Mouse (Mus musculus): ENCODE data around the gene Numb. TPM values are rescaled to one million over a fixed set of nuclear protein-coding genes. Genes with fewer than 3 reads are reported as not detected.
A peak's percentile ranks its signal among the peaks of the same experiment; 100 is the strongest.

The Numb gene
- total RNA-seq, 2 experiments from 2014 or later, result 16.4 to 16.7 TPM

DNA sequence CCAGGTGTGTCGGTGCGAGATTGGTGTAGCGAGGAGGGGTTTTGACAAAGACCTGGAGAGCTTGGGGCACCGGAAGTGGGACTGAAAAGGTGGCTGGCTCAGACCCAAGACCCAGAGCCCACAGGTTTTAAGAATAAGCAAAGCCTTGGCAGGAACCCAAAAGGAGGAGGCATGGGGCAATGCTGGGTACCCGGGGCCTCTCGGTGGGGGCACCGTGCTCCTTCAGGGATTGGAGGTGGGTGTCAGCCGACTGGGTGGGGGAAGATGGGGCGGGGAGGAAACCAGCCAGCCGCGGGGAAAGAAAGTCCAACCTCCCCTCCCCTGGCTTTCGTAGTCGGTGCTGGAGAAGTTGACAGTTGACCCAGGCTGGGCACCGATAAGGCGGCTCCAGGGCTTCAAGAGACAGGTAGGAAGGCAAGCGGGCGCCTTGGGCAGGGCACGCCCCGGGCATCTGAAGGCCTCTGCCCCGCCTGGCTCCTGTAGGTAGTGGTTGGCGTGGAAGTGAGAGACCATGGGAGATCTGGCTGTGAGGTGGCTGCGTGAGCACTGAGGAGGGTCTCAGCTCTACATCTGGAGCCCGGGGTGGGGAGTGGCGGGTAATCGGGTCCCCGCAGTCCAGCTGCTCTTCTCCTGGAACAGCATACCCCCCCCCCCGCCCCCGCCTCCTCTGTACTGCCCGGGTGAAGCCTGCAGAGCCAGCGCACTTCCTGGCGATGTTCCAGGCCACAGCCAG lies 158.3 kb downstream of the Numb start, which contains the start of gene Papln:
Papln (plus strand) TSS at position 324 of the 733 bp plus-strand sequence.
- DNase-seq, result no peak
- intact Hi-C loops (cut with DNase I; ENCODE audit: low total_unique reads), result no loop called here

DNA sequence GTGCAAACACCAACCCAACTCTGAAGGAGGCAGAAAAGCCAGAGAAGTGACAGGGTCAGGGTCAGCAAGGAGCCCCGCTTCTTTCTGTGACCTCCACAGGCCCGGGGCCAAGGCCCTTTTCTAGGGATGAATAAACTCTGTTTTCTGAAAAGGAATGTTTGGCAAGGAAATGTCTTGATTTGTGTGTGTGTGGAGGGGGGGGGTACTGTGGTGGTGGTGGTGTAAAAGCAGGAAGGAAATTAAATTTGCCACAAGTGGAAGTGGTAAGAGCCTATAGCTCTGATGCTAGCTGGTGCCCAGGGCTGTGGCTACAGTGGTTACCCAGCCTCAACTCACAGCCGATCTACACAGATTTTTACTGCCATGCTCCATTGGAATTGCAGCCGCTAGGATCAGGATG lies 159.0 kb downstream of the Numb start:
- DNase-seq, result no peak
- intact Hi-C loops (cut with DNase I; ENCODE audit: low total_unique reads), result no loop called here

GRCm38 (mm10) chr12:83760201-83760600 lies 161.5 kb downstream of the Numb start:
- no peak for DNase-seq
- intact Hi-C loops (cut with DNase I; ENCODE audit: low total_unique reads), result no loop called here

- intact Hi-C loops (cut with DNase I; ENCODE audit: low total_unique reads), result no loop called here
- DNase-seq, result no peak
Observed at GRCm38 (mm10) chr12:83758735-83759134, 163.0 kb downstream of the Numb start.

DNA sequence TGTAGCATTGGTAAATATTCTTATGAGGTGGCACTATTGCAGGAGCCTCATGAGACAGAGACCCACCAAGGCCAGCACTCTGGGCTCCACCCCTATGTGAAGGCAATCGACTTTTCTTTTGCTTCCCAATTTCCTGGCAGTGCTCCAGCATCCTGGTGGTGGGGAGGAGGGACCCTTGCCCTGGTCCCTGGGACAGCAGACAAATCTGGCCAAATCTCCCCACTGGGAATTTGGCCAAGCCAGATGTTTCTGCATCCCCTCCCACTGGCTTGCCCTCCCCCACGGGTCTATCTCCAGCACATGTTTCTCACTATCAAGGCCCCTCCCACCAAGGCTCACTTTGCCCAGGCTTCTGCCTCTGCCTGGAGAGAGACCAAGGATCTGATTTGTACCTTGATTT lies 169.2 kb downstream of the Numb start:
- intact Hi-C loops (cut with DNase I; ENCODE audit: low total_unique reads), result no loop called here
- DNase-seq, result peak; percentile 45

GRCm38 (mm10) chr12:83749186-83749585 lies 172.5 kb downstream of the Numb start:
- intact Hi-C loops (cut with DNase I; ENCODE audit: low total_unique reads), result no loop called here
- DNase-seq, result no peak

Other genes starting within 250 kb of the Numb start
- 10 to 100 TPM; 23.3 to 28.6 TPM for gene Psen1, start 233.8 kb downstream of the Numb start, total RNA-seq (2021)
- gene Papln, start 158.3 kb downstream of the Numb start, total RNA-seq (2021), result 1 to 10 TPM; 5.6 to 6.8 TPM
- 1 to 10 TPM; 3.3 to 3.7 TPM for gene Riox1, start 28.7 kb upstream of the Numb start, total RNA-seq (2021)
- gene Heatr4, start 62.9 kb upstream of the Numb start, total RNA-seq (2021), result not detected
- 10 to 100 TPM; 12.8 to 20.2 TPM for gene Acot2, start 65.9 kb upstream of the Numb start, total RNA-seq (2021)
- 1 to 10 TPM; 5.7 to 8.0 TPM for gene Acot1, start 87.6 kb upstream of the Numb start, total RNA-seq (2021)
- gene Acot4, start 116.4 kb upstream of the Numb start, total RNA-seq (2021), result under 1 TPM; 0.16 to 0.27 TPM
- not detected for gene Gm49366, start 117.0 kb upstream of the Numb start, total RNA-seq (2021)
- gene Acot3, start 130.2 kb upstream of the Numb start, total RNA-seq (2021), result not detected
- under 1 TPM in 1 of 2 experiments, not detected in 1; 0.14 TPM for gene Acot5, start 147.4 kb upstream of the Numb start, total RNA-seq (2021)
- gene Acot6, start 178.7 kb upstream of the Numb start, total RNA-seq (2021), result 1 to 10 TPM; 2.4 to 2.6 TPM
- gene Dnal1, start 192.4 kb upstream of the Numb start, total RNA-seq (2021), result 1 to 10 TPM; 7.0 to 7.3 TPM
- gene Pnma1, start 226.6 kb upstream of the Numb start, total RNA-seq (2021), result under 1 TPM; 0.23 to 0.24 TPM

Data from gastrocnemius, postnatal 14 days (tissue).